Mouse (Mus musculus) cortical plate, adult 2 months (tissue): ENCODE data around the gene Sav1. TPM values are rescaled to one million over a fixed set of nuclear protein-coding genes. Genes with fewer than 3 reads are reported as not detected.

ENCODE experiments used
- H3K27ac ChIP-seq: fragments of 200-500 bp; 2 replicates; pipeline ENCODE4 v1.5.1; 2012; ENCODE audit warnings: low read length, control low read depth, inconsistent platforms; ENCODE audit not compliant: insufficient read depth
- H3K4me1 ChIP-seq: fragments of 200-500 bp; 2 replicates; pipeline ENCODE4 v1.6.1; 2011; ENCODE audit warnings: low read length; ENCODE audit not compliant: control insufficient read depth, insufficient read depth
- H3K4me3 ChIP-seq: fragments of 200-500 bp; 2 replicates; pipeline ENCODE4 v1.5.1; 2011; ENCODE audit warnings: mild to moderate bottlenecking, low read length, control low read depth; ENCODE audit not compliant: insufficient read depth
- CTCF ChIP-seq: fragments of 200-500 bp; IDR thresholded peaks from 2 replicates; pipeline ENCODE4 v1.5.1; 2011; ENCODE audit warnings: mild to moderate bottlenecking, control low read depth, low read length; ENCODE audit not compliant: insufficient read depth; ENCODE audit errors: extremely low read depth
- POLR2A ChIP-seq: fragments of 200-500 bp; IDR thresholded peaks from 2 replicates; pipeline ENCODE4 v1.6.1; 2011; ENCODE audit warnings: mild to moderate bottlenecking, low read length, control low read depth; ENCODE audit not compliant: insufficient read depth; ENCODE audit errors: extremely low read depth
- polyA plus RNA-seq: library from polyadenylated mRNA; depleted of rRNA; stranded (reverse); fragments of >200 nt; gene quantifications from 2 replicates; pipeline ENCODE4 v1.2.3, GENCODE M21; 2012; rRNA removed

Gene Sav1
- polyA plus RNA-seq, 1 experiment: 20.1 TPM

- Histone ChIP-seq H3K27ac (no peak overlapping the region), H3K4me3 (no peak overlapping the region), H3K4me1 (no peaks in the 10 kb centered on the region)
- no peak for TF ChIP-seq POLR2A
Observed at GRCm38 (mm10) chr12:69926716-69927115, 60.1 kb downstream of the Sav1 start.

- TF ChIP-seq CTCF (peak; percentile 59), POLR2A (no peak)
Observed at GRCm38 (mm10) chr12:69924012-69924411, 62.8 kb downstream of the Sav1 start.

GRCm38 (mm10) chr12:69923603-69924002 lies 63.2 kb downstream of the Sav1 start:
- Histone ChIP-seq H3K4me3 (no peak overlapping the region), H3K27ac (no peak overlapping the region), H3K4me1 (no peaks in the 10 kb centered on the region)
- no peak for TF ChIP-seq POLR2A
- TF ChIP-seq CTCF: no peak

More at GRCm38 (mm10) chr12:69924012-69924411, 62.8 kb downstream of the Sav1 start:
- H3K4me1 ChIP-seq: no peaks in the 10 kb centered on the region
- H3K27ac ChIP-seq: no peak overlapping the region
- no peak overlapping the region for H3K4me3 ChIP-seq

- no peak overlapping the region for H3K4me3 ChIP-seq
- H3K27ac ChIP-seq: no peak overlapping the region
- H3K4me1 ChIP-seq: no peaks in the 10 kb centered on the region
- TF ChIP-seq CTCF: no peak
- no peak for TF ChIP-seq POLR2A
Observed at GRCm38 (mm10) chr12:69923128-69923527, 63.7 kb downstream of the Sav1 start.

GRCm38 (mm10) chr12:69922099-69922498 lies 64.7 kb downstream of the Sav1 start:
- Histone ChIP-seq H3K27ac (no peak overlapping the region), H3K4me1 (no peaks in the 10 kb centered on the region; the same call in 1 of the 2 replicates), H3K4me3 (no peak overlapping the region)
- TF ChIP-seq CTCF (no peak), POLR2A (no peak)

- TF ChIP-seq POLR2A (no peak), CTCF (no peak)
- no peak overlapping the region for H3K4me3 ChIP-seq
- H3K27ac ChIP-seq: no peak overlapping the region
- peaks cover 2% of the 10 kb centered on the region; the same call in 1 of the 2 replicates for H3K4me1 ChIP-seq
Observed at GRCm38 (mm10) chr12:69917870-69918269, 68.9 kb downstream of the Sav1 start.

Other genes starting within 250 kb of the Sav1 start
- 13.3 and 19.4 TPM in 2 replicates for gene Cdkl1, start 195.7 kb downstream of the Sav1 start, polyA plus RNA-seq
- 108 and 119 TPM in 2 replicates for gene Atl1, start 94.4 kb downstream of the Sav1 start, polyA plus RNA-seq
- gene Map4k5, start 93.8 kb downstream of the Sav1 start, polyA plus RNA-seq: 25.3 and 25.9 TPM in 2 replicates
- gene Nin, start 126.7 kb upstream of the Sav1 start, polyA plus RNA-seq: 31.2 and 31.6 TPM in 2 replicates
- 0.33 and 1.1 TPM in 2 replicates for gene Abhd12b, start 167.1 kb upstream of the Sav1 start, polyA plus RNA-seq
- gene Pygl, start 244.5 kb upstream of the Sav1 start, polyA plus RNA-seq: 2.4 and 2.7 TPM in 2 replicates